Mouse (Mus musculus): ENCODE data around the gene Swap70. TPM values are rescaled to one million over a fixed set of nuclear protein-coding genes. Genes with fewer than 3 reads are reported as not detected.
A peak's percentile ranks its signal among the peaks of the same experiment; 100 is the strongest.

Swap70 gene
- polyA plus RNA-seq, 1 experiment from 2014 or later: 25.8 TPM

- ATAC-seq (ENCODE audit: insufficient read depth, low FRiP score): no peak
- Histone ChIP-seq H3K27me3 (ENCODE audit: control insufficient read depth, insufficient read depth, low read length) (no peaks in the 10 kb centered on the region), H3K36me3 (ENCODE audit: control insufficient read depth, insufficient read depth, low read length) (no peaks in the 10 kb centered on the region), H3K27ac (ENCODE audit: low read length) (no peak overlapping the region), H3K4me2 (ENCODE audit: low read depth, low read length) (no peak overlapping the region), H3K4me1 (ENCODE audit: control insufficient read depth, insufficient read depth, low read length) (no peaks in the 10 kb centered on the region), H3K4me3 (replicated peaks; ENCODE audit: low read length) (no peak overlapping the region), H3K9me3 (replicated peaks; ENCODE audit: control insufficient read depth, low read length) (peaks cover 8% of the 10 kb centered on the region; the same call in 1 of the 2 replicates), H3K9ac (ENCODE audit: low read length) (no peak overlapping the region)
- WGBS: 82% methylated on average over 4 of the region's 4 CpGs
Measured at GRCm38 (mm10) chr7:110204208-110204607, 17.3 kb upstream of the Swap70 start.

- Histone ChIP-seq H3K4me1 (ENCODE audit: control insufficient read depth, insufficient read depth, low read length) (no peaks in the 10 kb centered on the region), H3K36me3 (ENCODE audit: control insufficient read depth, insufficient read depth, low read length) (no peaks in the 10 kb centered on the region), H3K9ac (ENCODE audit: low read length) (no peak overlapping the region), H3K27me3 (ENCODE audit: control insufficient read depth, insufficient read depth, low read length) (no peaks in the 10 kb centered on the region), H3K27ac (ENCODE audit: low read length) (no peak overlapping the region), H3K4me2 (ENCODE audit: low read depth, low read length) (no peak overlapping the region), H3K4me3 (replicated peaks; ENCODE audit: low read length) (no peak overlapping the region), H3K9me3 (replicated peaks; ENCODE audit: control insufficient read depth, low read length) (peaks cover 8% of the 10 kb centered on the region; the same call in 1 of the 2 replicates)
- no peak for ATAC-seq (ENCODE audit: insufficient read depth, low FRiP score)
- WGBS: 90% methylated on average over 6 of the region's 6 CpGs
Measured at GRCm38 (mm10) chr7:110208341-110208740, 13.2 kb upstream of the Swap70 start.

- H3K4me3 ChIP-seq (replicated peaks; ENCODE audit: low read length): no peak overlapping the region
- 80% methylated on average over 6 of the region's 6 CpGs for WGBS
- H3K9ac ChIP-seq (ENCODE audit: low read length): no peak overlapping the region
- no peak for ATAC-seq (ENCODE audit: insufficient read depth, low FRiP score)
- no peaks in the 10 kb centered on the region for H3K4me1 ChIP-seq (ENCODE audit: control insufficient read depth, insufficient read depth, low read length)
- no peak overlapping the region for H3K4me2 ChIP-seq (ENCODE audit: low read depth, low read length)
- no peaks in the 10 kb centered on the region for H3K36me3 ChIP-seq (ENCODE audit: control insufficient read depth, insufficient read depth, low read length)
- peaks cover 8% of the 10 kb centered on the region; the same call in 1 of the 2 replicates for H3K9me3 ChIP-seq (replicated peaks; ENCODE audit: control insufficient read depth, low read length)
- no peaks in the 10 kb centered on the region for H3K27me3 ChIP-seq (ENCODE audit: control insufficient read depth, insufficient read depth, low read length)
- H3K27ac ChIP-seq (ENCODE audit: low read length): no peak overlapping the region
Measured at GRCm38 (mm10) chr7:110209422-110209821, 12.1 kb upstream of the Swap70 start.

GRCm38 (mm10) chr7:110211025-110211424, 10.5 kb upstream of the Swap70 start:
- H3K4me3 ChIP-seq (replicated peaks; ENCODE audit: low read length): no peak overlapping the region
- WGBS: 62% methylated on average over 3 of the region's 3 CpGs
- H3K27me3 ChIP-seq (ENCODE audit: control insufficient read depth, insufficient read depth, low read length): no peaks in the 10 kb centered on the region
- ATAC-seq (ENCODE audit: insufficient read depth, low FRiP score): no peak
- H3K27ac ChIP-seq (ENCODE audit: low read length): no peak overlapping the region
- no peak overlapping the region for H3K4me2 ChIP-seq (ENCODE audit: low read depth, low read length)
- no peaks in the 10 kb centered on the region for H3K4me1 ChIP-seq (ENCODE audit: control insufficient read depth, insufficient read depth, low read length)
- no peaks in the 10 kb centered on the region for H3K36me3 ChIP-seq (ENCODE audit: control insufficient read depth, insufficient read depth, low read length)
- no peak overlapping the region for H3K9ac ChIP-seq (ENCODE audit: low read length)
- peaks cover 8% of the 10 kb centered on the region; the same call in 1 of the 2 replicates for H3K9me3 ChIP-seq (replicated peaks; ENCODE audit: control insufficient read depth, low read length)

GRCm38 (mm10) chr7:110214882-110215281, 6.6 kb upstream of the Swap70 start:
- no peaks in the 10 kb centered on the region for H3K36me3 ChIP-seq (ENCODE audit: control insufficient read depth, insufficient read depth, low read length)
- H3K4me2 ChIP-seq (ENCODE audit: low read depth, low read length): no peak overlapping the region
- WGBS: 49% methylated on average over 3 of the region's 3 CpGs
- no peak overlapping the region for H3K27ac ChIP-seq (ENCODE audit: low read length)
- no peak overlapping the region for H3K9ac ChIP-seq (ENCODE audit: low read length)
- no peaks in the 10 kb centered on the region for H3K27me3 ChIP-seq (ENCODE audit: control insufficient read depth, insufficient read depth, low read length)
- H3K9me3 ChIP-seq (replicated peaks; ENCODE audit: control insufficient read depth, low read length): no peaks in the 10 kb centered on the region
- no peak for ATAC-seq (ENCODE audit: insufficient read depth, low FRiP score)
- no peaks in the 10 kb centered on the region for H3K4me1 ChIP-seq (ENCODE audit: control insufficient read depth, insufficient read depth, low read length)
- H3K4me3 ChIP-seq (replicated peaks; ENCODE audit: low read length): no peak overlapping the region

GRCm38 (mm10) chr7:110221051-110221585, 393 bp upstream of the Swap70 start:
- peak overlapping the region; percentile 86 for H3K4me2 ChIP-seq (ENCODE audit: low read depth, low read length)
- peak overlapping the region; percentile 63 for H3K4me3 ChIP-seq (replicated peaks; ENCODE audit: low read length)
- peak overlapping the region; percentile 89 for H3K9ac ChIP-seq (ENCODE audit: low read length)
- H3K27ac ChIP-seq (ENCODE audit: low read length): peak overlapping the region; percentile 86
- WGBS: 18% methylated on average over 8 of the region's 8 CpGs
- H3K9me3 ChIP-seq (replicated peaks; ENCODE audit: control insufficient read depth, low read length): no peaks in the 10 kb centered on the region
- H3K4me1 ChIP-seq (ENCODE audit: control insufficient read depth, insufficient read depth, low read length): peaks cover 4% of the 10 kb centered on the region; the same call in 1 of the 2 replicates
- ATAC-seq (ENCODE audit: insufficient read depth, low FRiP score): peak; percentile 4; the same call in 1 of the 2 replicates
- no peaks in the 10 kb centered on the region for H3K27me3 ChIP-seq (ENCODE audit: control insufficient read depth, insufficient read depth, low read length)
- H3K36me3 ChIP-seq (ENCODE audit: control insufficient read depth, insufficient read depth, low read length): no peaks in the 10 kb centered on the region

GRCm38 (mm10) chr7:110222583-110223182, 1.2 kb downstream of the Swap70 start:
- H3K36me3 ChIP-seq (ENCODE audit: control insufficient read depth, insufficient read depth, low read length): 0 out of 2 replicates have a peak, but pooled peaks cover under 1% of the 10 kb centered on the region
- no peak for ATAC-seq (ENCODE audit: insufficient read depth, low FRiP score)
- WGBS: 16% methylated on average over 12 of the region's 12 CpGs

GRCm38 (mm10) chr7:110223727-110224510, 2.4 kb downstream of the Swap70 start:
- no peak overlapping the region for H3K9ac ChIP-seq (ENCODE audit: low read length)
- WGBS: 63% methylated on average over 2 of the region's 2 CpGs
- no peaks in the 10 kb centered on the region for H3K9me3 ChIP-seq (replicated peaks; ENCODE audit: control insufficient read depth, low read length)
- no peak overlapping the region for H3K4me3 ChIP-seq (replicated peaks; ENCODE audit: low read length)
- H3K4me1 ChIP-seq (ENCODE audit: control insufficient read depth, insufficient read depth, low read length): peaks cover 4% of the 10 kb centered on the region; the same call in 1 of the 2 replicates
- H3K36me3 ChIP-seq (ENCODE audit: control insufficient read depth, insufficient read depth, low read length): 0 out of 2 replicates have a peak, but pooled peaks cover 3% of the 10 kb centered on the region
- no peak for ATAC-seq (ENCODE audit: insufficient read depth, low FRiP score)
- no peaks in the 10 kb centered on the region for H3K27me3 ChIP-seq (ENCODE audit: control insufficient read depth, insufficient read depth, low read length)
- no peak overlapping the region for H3K27ac ChIP-seq (ENCODE audit: low read length)
- no peak overlapping the region for H3K4me2 ChIP-seq (ENCODE audit: low read depth, low read length)

More at GRCm38 (mm10) chr7:110222583-110223182, 1.2 kb downstream of the Swap70 start:
- no peaks in the 10 kb centered on the region for H3K27me3 ChIP-seq (ENCODE audit: control insufficient read depth, insufficient read depth, low read length)
- H3K9me3 ChIP-seq (replicated peaks; ENCODE audit: control insufficient read depth, low read length): no peaks in the 10 kb centered on the region
- peak overlapping the region; percentile 47; the same call in 1 of the 2 replicates for H3K9ac ChIP-seq (ENCODE audit: low read length)
- H3K4me2 ChIP-seq (ENCODE audit: low read depth, low read length): peak overlapping the region; percentile 86
- H3K4me1 ChIP-seq (ENCODE audit: control insufficient read depth, insufficient read depth, low read length): peaks cover 4% of the 10 kb centered on the region; the same call in 1 of the 2 replicates
- no peak overlapping the region for H3K27ac ChIP-seq (ENCODE audit: low read length)
- peak overlapping the region; percentile 63 for H3K4me3 ChIP-seq (replicated peaks; ENCODE audit: low read length)

GRCm38 (mm10) chr7:110226484-110226883, 5.0 kb downstream of the Swap70 start:
- Histone ChIP-seq H3K36me3 (ENCODE audit: control insufficient read depth, insufficient read depth, low read length) (0 out of 2 replicates have a peak, but pooled peaks cover 3% of the 10 kb centered on the region), H3K9me3 (replicated peaks; ENCODE audit: control insufficient read depth, low read length) (no peaks in the 10 kb centered on the region), H3K27ac (ENCODE audit: low read length) (no peak overlapping the region), H3K4me2 (ENCODE audit: low read depth, low read length) (no peak overlapping the region), H3K9ac (ENCODE audit: low read length) (no peak overlapping the region), H3K4me1 (ENCODE audit: control insufficient read depth, insufficient read depth, low read length) (peaks cover 4% of the 10 kb centered on the region; the same call in 1 of the 2 replicates), H3K27me3 (ENCODE audit: control insufficient read depth, insufficient read depth, low read length) (no peaks in the 10 kb centered on the region), H3K4me3 (replicated peaks; ENCODE audit: low read length) (no peak overlapping the region)
- WGBS: 92% methylated on average over 5 of the region's 5 CpGs
- no peak for ATAC-seq (ENCODE audit: insufficient read depth, low FRiP score)
